Mouse (Mus musculus) embryonic facial prominence, embryonic 12.5 days (tissue): ENCODE results near the gene Zmym3. TPM values are rescaled to one million over a fixed set of nuclear protein-coding genes. Genes with fewer than 3 reads are reported as not detected.
"Not testable (repeated sequence)": the region's sequence is repeated elsewhere in the genome, so short reads cannot be mapped to it uniquely, and the experiment has no call there.

Experiments used
- ATAC-seq: fragments of 200-750 bp; cut with Nextera tagmentation; 2 replicates; pipeline ENCODE4 v1.8.0; 2017; ENCODE audit not compliant: insufficient number of reproducible peaks, insufficient read depth, low FRiP score, low TSS enrichment
- H3K27ac ChIP-seq: fragments of 300-500 bp; sonication (generic); 2 replicates; pipeline ENCODE4 v1.5.1; 2016; ENCODE audit warnings: mild to moderate bottlenecking
- H3K27me3 ChIP-seq: fragments of 300-500 bp; sonication (generic); 2 replicates; pipeline ENCODE4 v1.6.1; 2016; ENCODE audit warnings: mild to moderate bottlenecking, moderate library complexity
- H3K36me3 ChIP-seq: fragments of 300-500 bp; sonication (generic); 2 replicates; pipeline ENCODE4 v1.6.1; 2016; ENCODE audit warnings: mild to moderate bottlenecking
- H3K4me1 ChIP-seq: fragments of 300-500 bp; sonication (generic); 2 replicates; pipeline ENCODE4 v1.6.1; 2016
- H3K4me2 ChIP-seq: fragments of 300-500 bp; sonication (generic); replicated peaks from 2 replicates; pipeline ENCODE4 v1.6.1; 2016; ENCODE audit warnings: mild to moderate bottlenecking, moderate library complexity
- H3K4me3 ChIP-seq: fragments of 300-500 bp; sonication (generic); 2 replicates; pipeline ENCODE4 v1.5.1; 2016; ENCODE audit warnings: mild to moderate bottlenecking
- H3K9ac ChIP-seq: fragments of 300-500 bp; sonication (generic); 2 replicates; pipeline ENCODE4 v1.6.1; 2016; ENCODE audit warnings: mild to moderate bottlenecking, moderate library complexity
- H3K9me3 ChIP-seq: fragments of 300-500 bp; sonication (generic); 2 replicates; pipeline ENCODE4 v1.6.1; 2016; ENCODE audit warnings: mild to moderate bottlenecking, moderate library complexity
- WGBS: fragments of 180-500 bp; shearing (Covaris S2); methylation state at CpG from one replicate; pipeline ENCODE4 v1.1.7; 2016; 5-methylcytosine and 5-hydroxymethylcytosine counted together
- polyA plus RNA-seq: library from polyadenylated mRNA; unstranded; fragments of >200 nt; fragmentation: Nextera tagmentation; extraction: Ambion mirVana; gene quantifications from 2 replicates; pipeline ENCODE4 v1.2.1, GENCODE M21; 2016

The Zmym3 gene
- polyA plus RNA-seq, 1 experiment from 2014 or later, result 46.0 TPM

DNA sequence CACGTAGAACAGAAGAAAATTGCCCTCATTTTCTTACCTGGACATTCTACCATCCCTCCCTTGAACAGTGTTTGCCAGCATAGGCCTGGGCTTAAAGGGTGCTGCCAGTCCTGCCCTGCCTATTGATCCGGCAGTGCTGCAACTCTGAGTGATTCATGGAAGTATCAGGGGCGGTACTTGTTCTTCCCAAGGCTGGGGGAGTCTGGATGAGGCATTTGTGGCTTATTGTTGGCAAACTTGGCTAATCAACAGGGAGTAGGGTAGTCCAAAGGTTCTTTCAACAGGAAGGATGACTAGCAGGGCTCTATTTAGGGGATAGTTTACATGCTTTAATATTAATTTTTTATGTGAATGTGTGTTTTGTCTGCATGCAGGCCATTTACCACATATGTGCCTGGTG lies 50.1 kb downstream of the Zmym3 start:
- H3K9ac ChIP-seq, result no peak overlapping the region
- no peak overlapping the region for H3K4me3 ChIP-seq
- 68% methylated on average over 3 of the region's 3 CpGs for WGBS
- H3K4me1 ChIP-seq, result no peaks in the 10 kb centered on the region
- H3K27ac ChIP-seq, result no peak overlapping the region
- H3K4me2 ChIP-seq, result no peak overlapping the region
- no peaks in the 10 kb centered on the region for H3K36me3 ChIP-seq
- ATAC-seq, result no peak
- 0 out of 2 replicates have a peak, but pooled peaks cover 3% of the 10 kb centered on the region for H3K27me3 ChIP-seq
- no peaks in the 10 kb centered on the region for H3K9me3 ChIP-seq

DNA sequence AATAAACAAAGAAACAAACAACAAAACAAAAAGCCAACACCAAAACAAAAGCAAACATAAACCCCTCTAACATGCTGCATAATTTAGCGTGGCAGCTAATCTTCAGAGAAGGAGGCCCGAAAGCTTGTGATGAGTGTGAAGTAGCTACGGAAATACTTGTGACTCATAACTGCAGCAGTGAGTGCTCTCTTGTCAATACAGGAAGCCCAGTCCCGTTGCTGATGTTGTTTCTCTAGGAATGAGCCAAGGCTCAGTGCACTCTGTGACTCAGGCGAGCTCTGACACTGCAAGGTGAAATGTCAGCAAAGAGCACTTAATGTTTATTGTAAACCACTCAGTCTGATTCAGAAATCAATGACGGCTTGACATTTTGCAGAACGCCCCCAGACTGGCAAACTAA lies 51.6 kb downstream of the Zmym3 start:
- Histone ChIP-seq H3K4me3 (no peak overlapping the region), H3K4me1 (no peaks in the 10 kb centered on the region), H3K9me3 (no peaks in the 10 kb centered on the region), H3K4me2 (no peak overlapping the region), H3K36me3 (no peaks in the 10 kb centered on the region), H3K27me3 (0 out of 2 replicates have a peak, but pooled peaks cover 5% of the 10 kb centered on the region), H3K9ac (no peak overlapping the region), H3K27ac (no peak overlapping the region)
- 71% methylated on average over 7 of the region's 7 CpGs for WGBS
- ATAC-seq, result no peak

DNA sequence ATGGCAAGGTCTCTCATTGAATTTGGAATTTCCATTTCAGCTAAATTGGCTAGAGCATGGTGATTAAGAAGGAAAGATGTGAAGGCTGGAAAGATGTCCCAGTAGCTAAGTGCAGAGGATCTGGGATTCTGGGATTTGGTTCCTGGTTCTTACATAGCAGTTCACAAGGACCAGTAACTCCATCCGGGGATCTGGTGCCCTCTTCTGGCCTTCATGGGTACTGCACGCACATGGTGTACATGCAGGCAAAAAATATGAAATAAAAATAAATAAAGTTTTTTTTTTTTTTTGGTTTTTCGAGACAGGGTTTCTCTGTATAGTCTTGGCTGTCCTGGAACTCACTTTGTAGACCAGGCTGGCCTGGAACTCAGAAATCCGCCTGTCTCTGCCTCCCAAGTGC lies 61.7 kb downstream of the Zmym3 start:
- H3K27me3 ChIP-seq, H3K4me1 ChIP-seq, H3K9me3 ChIP-seq, H3K36me3 ChIP-seq, H3K9ac ChIP-seq, ATAC-seq, H3K27ac ChIP-seq, H3K4me3 ChIP-seq, H3K4me2 ChIP-seq: not testable (repeated sequence)
- WGBS, result 63% methylated on average over 4 of the region's 4 CpGs

Other genes with a start within 250 kb of the Zmym3 start
- gene Snx12, start 198.3 kb downstream of the Zmym3 start, polyA plus RNA-seq, result 56.7 and 57.2 TPM in 2 replicates
- gene Foxo4, start 166.3 kb downstream of the Zmym3 start, polyA plus RNA-seq, result 2.6 and 3.4 TPM in 2 replicates
- not detected in 2 replicates for gene Gm614, start 156.9 kb downstream of the Zmym3 start, polyA plus RNA-seq
- 5.4 and 5.5 TPM in 2 replicates for gene Il2rg, start 152.6 kb downstream of the Zmym3 start, polyA plus RNA-seq
- not detected in 2 replicates for gene Gm20489, start 151.8 kb downstream of the Zmym3 start, polyA plus RNA-seq
- gene Med12, start 146.8 kb downstream of the Zmym3 start, polyA plus RNA-seq, result 37.2 and 39.4 TPM in 2 replicates
- 15.3 and 18.0 TPM in 2 replicates for gene Nlgn3, start 121.7 kb downstream of the Zmym3 start, polyA plus RNA-seq
- not detected in 2 replicates for gene Gjb1, start 44.5 kb downstream of the Zmym3 start, polyA plus RNA-seq
- gene Nono, start 8.5 kb upstream of the Zmym3 start, polyA plus RNA-seq, result 527 and 544 TPM in 2 replicates
- 7.2 and 7.9 TPM in 2 replicates for gene Itgb1bp2, start 28.2 kb upstream of the Zmym3 start, polyA plus RNA-seq
- gene Taf1, start 111.9 kb upstream of the Zmym3 start, polyA plus RNA-seq, result 21.5 and 21.7 TPM in 2 replicates
- gene Ogt, start 219.2 kb upstream of the Zmym3 start, polyA plus RNA-seq, result 181 and 189 TPM in 2 replicates